Mouse (Mus musculus) fibroblast of lung, adult 2 months (primary cell): ENCODE measurements around the gene Gm38392.

Experiments used
- DNase-seq: peaks from one replicate; pipeline ENCODE4 v3.0.0-alpha.2; 2011; ENCODE audit warnings: low read depth

The Gm38392 gene

DNA sequence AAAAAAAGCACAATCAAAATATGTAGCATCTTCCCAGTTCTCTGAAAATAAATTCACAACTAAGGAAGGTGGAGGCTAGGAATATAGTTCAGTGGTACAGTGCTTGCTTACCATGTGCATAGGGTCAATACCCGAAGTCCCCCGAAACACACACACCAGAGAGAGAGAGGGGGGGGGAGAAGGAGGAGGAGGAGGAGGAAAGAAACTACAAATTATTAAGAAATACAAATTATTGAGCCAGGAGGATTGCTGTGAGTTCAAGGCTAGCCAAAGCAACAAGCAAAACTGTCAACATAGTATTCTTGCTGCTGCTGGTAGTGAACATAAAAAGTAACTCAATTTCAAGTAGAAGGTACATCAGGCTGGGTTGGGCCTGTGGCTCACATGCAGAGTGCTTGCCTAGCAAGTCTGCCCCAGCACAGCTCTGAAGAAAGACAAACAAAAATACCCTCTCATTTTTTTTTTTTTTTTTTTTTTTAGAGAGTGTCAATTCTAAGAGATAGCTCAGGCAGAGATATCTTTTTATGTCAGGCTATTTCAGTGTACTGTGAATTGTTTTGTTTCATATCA, 87.4 kb downstream of the Gm38392 start:
- no peak for DNase-seq

DNA sequence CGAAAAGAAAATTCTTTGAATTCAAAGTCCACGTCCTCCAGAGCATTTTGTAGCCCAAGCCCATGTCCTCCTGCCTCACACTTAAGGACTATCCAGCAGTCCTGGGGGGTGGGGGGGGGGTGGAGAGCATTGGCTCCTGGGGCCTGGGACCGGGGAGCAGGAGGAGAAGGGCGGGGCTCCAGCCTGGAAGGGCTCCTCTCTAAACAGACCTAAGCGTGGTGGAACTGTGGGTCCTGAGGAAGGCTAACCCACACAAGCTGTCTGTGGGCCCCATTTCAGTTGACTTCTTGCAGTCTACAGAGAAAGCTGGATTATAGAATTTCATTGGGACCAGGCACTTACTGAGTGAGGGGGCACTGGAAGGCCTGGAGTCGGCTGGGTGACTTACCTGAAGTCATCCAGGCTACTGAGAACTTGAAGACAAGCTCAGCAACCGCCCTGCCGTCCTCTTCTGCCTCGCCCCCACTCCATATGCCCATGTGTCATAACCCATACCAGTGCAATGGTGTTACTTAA, 88.4 kb downstream of the Gm38392 start:
- no peak for DNase-seq

DNA sequence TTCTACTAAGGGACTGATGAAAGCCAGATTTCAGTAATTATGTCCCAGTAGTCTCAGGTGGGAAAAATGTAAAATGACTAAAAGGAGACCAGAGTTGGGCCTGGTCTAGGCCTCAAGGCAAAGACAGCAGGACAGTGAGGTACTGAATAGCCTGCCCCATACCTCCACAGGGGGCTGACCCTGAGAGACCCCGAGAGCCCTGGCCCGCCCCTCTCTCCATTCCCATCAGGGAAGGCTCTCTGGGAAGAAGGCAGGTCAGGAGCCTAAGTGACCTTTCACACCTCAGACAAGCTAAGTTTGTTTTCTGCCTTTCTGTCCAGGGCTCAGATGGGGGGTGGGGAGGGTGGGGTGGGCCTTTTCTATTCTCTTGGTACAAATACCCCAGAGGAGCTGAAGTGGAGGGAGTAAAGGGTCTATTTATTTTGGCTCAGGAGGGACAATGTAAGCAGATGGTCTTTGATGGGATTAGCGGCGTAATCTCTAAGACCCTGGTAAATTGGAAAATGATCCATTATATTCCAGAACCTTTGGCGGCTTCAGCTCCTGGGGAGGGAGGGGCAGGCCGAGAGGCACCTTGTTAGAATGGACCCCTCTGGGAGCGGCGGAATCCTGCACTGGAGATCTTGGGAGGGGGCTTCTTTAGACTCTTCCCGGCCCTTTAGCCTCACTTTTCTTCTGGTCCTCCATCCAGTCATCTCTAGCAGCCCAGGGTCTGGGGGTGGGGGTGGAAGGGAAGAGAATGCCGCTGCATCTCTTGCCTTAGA, 89.1 kb downstream of the Gm38392 start:
- no peak for DNase-seq
